Mouse (Mus musculus) duodenum, adult 2 months (tissue): ENCODE measurements around the gene Olfr933. TPM values are rescaled to one million over a fixed set of nuclear protein-coding genes. Genes with fewer than 3 reads are reported as not detected.

Source experiments
- polyA plus RNA-seq: library from polyadenylated mRNA; depleted of rRNA; stranded (reverse); fragments of >200 nt; gene quantifications from 2 replicates; pipeline ENCODE4 v1.2.3, GENCODE M21; 2012; ENCODE audit warnings: low replicate concordance; rRNA removed

The Olfr933 gene
- not detected in 2 replicates for polyA plus RNA-seq

DNA sequence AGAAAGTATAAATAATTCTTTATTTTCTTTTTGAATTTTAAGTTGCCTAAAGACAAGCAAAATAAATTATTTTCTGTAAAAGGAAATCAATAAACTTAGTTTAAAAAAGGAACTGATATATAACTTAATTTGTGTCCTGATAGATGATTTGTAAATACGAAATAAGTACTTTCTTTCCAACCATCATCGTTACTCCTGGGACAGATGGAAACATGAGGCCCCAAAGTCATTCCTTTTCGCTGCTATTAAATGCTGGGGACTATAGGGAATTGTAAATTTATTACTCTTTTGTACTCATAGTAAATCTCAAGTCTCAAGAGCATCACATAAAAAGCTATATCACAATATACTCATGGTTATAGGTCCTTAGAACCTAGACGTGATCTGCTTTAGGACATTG lies at the start of gene Olfr933:
Olfr933 (plus strand) TSS at position 301 of the 400 bp plus-strand sequence.

DNA sequence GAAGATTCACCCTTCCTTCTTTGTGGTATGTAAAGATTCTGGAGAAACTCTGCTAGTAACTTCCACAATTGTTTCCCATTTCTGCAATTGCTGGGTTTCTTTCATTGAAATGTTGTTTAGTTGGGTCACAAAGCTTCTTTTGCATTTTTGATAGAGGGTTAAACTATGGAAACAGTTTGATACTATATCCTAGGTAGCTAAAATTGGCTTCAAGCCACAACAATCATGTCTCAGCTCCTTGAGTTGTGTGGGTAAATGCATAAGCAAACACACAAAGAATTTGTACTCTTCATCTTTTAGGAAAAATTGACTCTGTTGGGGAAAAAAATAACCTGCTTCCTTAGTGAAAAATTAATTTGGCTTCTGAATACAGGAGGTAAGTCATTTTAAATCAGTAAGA lies 42.6 kb upstream of the Olfr933 start, which contains the start of gene Olfr930:
Olfr930 (plus strand) TSS at position 301 of the 400 bp plus-strand sequence.

DNA sequence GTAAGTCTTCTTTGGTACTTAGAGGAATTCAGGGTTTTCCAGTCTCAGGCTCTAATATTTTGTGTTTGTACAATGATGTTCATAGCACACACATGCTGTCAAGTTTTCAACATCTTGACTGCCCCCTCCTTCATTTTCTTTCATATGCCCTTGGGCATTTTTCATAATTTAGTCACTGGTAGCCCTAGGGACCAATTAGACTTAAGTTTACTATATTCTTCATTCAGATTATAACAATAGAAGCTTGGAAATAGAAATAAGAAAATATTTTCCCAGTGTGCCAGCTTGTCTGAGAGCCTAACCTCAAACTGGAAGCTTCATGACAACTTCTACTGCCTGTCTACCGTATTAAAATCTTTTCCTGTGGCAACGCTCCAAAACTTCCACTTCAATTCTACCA lies 16.1 kb downstream of the Olfr933 start, which contains the start of gene Olfr934:
Olfr934 (minus strand) TSS at position 101 of the 400 bp plus-strand sequence.

DNA sequence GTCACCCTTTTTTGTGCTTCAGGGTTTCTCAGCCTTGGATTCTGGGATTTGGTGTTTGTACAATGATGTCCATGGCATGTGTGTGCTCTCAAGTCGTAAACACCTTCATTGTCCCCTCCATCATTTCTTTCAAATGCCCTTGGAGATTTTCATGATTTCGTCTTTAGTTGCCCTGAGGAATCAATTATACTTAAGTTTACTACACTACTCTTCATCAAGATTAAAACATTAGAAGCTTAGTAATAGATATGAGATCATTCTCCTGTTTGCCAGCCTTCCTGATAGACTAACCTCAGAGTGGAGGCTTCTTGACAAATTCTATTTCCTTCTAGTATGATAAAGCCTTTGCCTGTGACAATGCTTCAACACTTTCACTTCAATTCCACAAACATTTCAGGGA lies 27.5 kb downstream of the Olfr933 start, which contains the start of gene Olfr935:
Olfr935 (minus strand) TSS at position 101 of the 400 bp plus-strand sequence.

DNA sequence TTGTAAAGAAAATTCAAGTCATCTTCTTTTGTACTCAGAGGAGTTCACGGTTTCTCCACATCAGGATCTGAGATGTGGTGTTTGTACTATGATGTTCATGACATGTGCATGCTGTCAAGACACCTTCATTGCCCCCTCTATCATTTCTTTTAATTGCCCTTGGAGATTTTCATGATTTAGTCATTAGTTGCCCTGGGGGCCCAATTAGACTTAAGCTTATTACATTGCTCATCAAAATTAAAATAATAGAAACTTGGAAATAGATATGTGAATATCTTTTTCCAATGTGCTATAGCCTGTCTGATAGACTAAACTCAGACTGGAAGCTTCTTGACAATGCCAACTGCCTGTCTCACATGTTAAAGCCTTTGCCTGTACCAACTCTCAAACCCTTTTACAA lies 51.2 kb downstream of the Olfr933 start, which contains the start of gene Olfr146:
Olfr146 (minus strand) TSS at position 101 of the 400 bp plus-strand sequence.

Other genes starting within 250 kb of the Olfr933 start
- 0.02 TPM in 1 of 2 replicates, not detected in the other for gene Olfr920, start 220.0 kb upstream of the Olfr933 start, polyA plus RNA-seq
- gene Olfr921, start 199.2 kb upstream of the Olfr933 start, polyA plus RNA-seq: not detected in 2 replicates
- gene Olfr922, start 157.7 kb upstream of the Olfr933 start, polyA plus RNA-seq: not detected in 2 replicates
- gene Olfr923, start 145.8 kb upstream of the Olfr933 start, polyA plus RNA-seq: not detected in 2 replicates
- not detected in 2 replicates for gene Olfr924, start 127.9 kb upstream of the Olfr933 start, polyA plus RNA-seq
- gene Olfr26, start 117.3 kb upstream of the Olfr933 start, polyA plus RNA-seq: not detected in 2 replicates
- gene Olfr926, start 95.2 kb upstream of the Olfr933 start, polyA plus RNA-seq: not detected in 2 replicates
- gene Olfr930, start 42.5 kb upstream of the Olfr933 start, polyA plus RNA-seq: not detected in 2 replicates
- not detected in 2 replicates for gene Olfr934, start 16.0 kb downstream of the Olfr933 start, polyA plus RNA-seq
- not detected in 2 replicates for gene Olfr935, start 27.4 kb downstream of the Olfr933 start, polyA plus RNA-seq
- not detected in 2 replicates for gene Olfr146, start 51.1 kb downstream of the Olfr933 start, polyA plus RNA-seq
- gene Olfr937, start 92.6 kb downstream of the Olfr933 start, polyA plus RNA-seq: not detected in 2 replicates
- not detected in 2 replicates for gene Olfr938, start 106.6 kb downstream of the Olfr933 start, polyA plus RNA-seq
- gene Olfr27, start 155.8 kb downstream of the Olfr933 start, polyA plus RNA-seq: not detected in 2 replicates
- gene Olfr943, start 194.0 kb downstream of the Olfr933 start, polyA plus RNA-seq: not detected in 2 replicates
- gene Olfr944, start 229.6 kb downstream of the Olfr933 start, polyA plus RNA-seq: not detected in 2 replicates